Mouse (Mus musculus) adrenal gland, adult 2 months (tissue): ENCODE results near the gene Prcc. TPM values are rescaled to one million over a fixed set of nuclear protein-coding genes. Genes with fewer than 3 reads are reported as not detected.

Source experiments
- DNase-seq: peaks from one replicate; pipeline ENCODE4 v3.0.0; 2021
- long read RNA-seq: library from polyadenylated mRNA; stranded (forward); transcript quantifications from one replicate; pipeline ENCODE4 v2.0.0, GENCODE M21; 2021
- polyA plus RNA-seq: library from polyadenylated mRNA; depleted of rRNA; stranded (reverse); fragments of >200 nt; gene quantifications from 2 replicates; pipeline ENCODE4 v1.2.3, GENCODE M21; 2012; rRNA removed
- total RNA-seq, 2 experiments: library from RNA; stranded (reverse); gene quantifications; 2 replicates each; pipeline ENCODE4 v1.2.3; 2021

Gene Prcc
- total RNA-seq: 10 to 100 TPM; 48.0 to 52.0 TPM
- polyA plus RNA-seq: 28.5 and 32.5 TPM in 2 replicates
- long read RNA-seq, transcript Prcc-201 (7 exons, 2,099 nt): major isoform, 12 of 13 reads
- long read RNA-seq, partial matches to known transcripts: 1 of 13 reads
- long read RNA-seq, other reads (novel, unspliced or antisense): 0 of 13 reads

DNA sequence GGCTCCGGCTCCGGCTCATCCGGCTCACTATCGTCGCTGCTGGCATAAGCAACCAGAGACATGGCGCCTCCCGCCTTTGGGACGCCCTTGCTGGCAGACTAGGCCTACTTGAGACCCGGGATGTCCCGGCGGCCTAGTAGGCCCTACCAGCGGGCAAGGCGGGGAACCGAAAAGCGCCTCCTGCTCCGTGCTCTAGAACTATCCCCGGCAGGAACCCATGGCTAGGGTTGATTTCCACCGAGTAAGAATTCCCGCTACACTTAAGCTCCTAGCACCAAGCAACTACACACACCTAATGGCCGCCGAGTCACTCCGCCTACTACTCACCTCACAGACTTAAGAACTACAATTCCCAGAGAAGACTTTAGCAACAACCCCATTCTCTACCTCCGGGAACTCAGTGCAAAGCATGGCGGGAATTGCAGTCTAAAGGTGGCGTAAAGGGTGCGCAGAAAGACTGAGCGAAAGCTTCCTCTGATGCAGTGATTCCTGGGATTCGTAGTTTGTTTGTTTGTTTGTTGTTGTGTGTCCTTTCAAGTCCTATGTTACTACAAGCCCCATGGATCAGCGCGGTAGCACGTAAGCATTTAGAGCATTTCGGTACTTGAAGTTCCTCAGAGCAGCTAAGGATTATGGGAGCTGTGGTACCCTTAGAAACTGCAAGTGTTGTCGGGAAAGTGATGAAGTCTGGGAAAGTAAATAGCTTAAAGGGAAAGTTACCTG, at the start of gene Prcc:
Gene Prcc (minus strand): TSS at position 328 of the 723 bp plus-strand sequence.
- peak; percentile 95 for DNase-seq

DNA sequence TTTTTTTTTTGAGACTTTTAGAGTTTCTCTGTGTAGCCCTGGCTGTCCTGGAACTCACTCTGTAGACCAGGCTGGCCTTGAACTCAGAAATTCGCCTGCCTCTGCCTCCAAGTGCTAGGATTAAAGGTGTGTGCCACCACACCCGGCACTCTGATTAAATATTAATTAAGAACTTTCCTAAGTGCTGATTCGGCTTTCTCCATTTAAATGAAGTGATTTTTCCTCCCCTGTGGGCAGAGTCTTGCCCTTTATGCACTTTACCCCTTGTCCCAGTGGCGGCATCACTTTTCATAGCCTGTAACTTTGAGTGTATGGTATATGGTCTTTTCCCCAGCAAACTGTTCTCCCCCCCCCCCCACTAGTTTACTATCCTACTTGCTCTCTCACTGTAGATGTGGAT, 49.8 kb upstream of the Prcc start:
- DNase-seq: no peak

DNA sequence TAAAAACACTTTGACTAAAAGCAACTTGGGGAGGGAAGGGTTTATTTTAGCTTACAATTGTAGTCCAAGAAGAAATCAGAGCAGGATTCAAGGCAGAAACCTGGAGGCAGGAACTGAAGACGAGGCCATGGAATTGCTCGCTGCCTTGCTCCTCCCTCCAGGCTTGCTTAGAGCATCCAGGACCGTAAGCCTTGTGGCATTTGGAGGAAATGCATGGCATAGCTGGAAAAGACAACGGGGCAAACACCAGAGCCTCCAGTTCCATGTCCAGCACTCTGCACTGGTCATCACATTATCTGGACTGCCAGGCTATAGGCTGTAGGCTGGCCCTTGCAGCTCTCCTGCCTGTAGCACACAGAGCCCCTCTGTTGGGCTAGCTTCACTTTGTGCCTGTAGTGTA, 49.1 kb upstream of the Prcc start:
- DNase-seq: no peak

DNA sequence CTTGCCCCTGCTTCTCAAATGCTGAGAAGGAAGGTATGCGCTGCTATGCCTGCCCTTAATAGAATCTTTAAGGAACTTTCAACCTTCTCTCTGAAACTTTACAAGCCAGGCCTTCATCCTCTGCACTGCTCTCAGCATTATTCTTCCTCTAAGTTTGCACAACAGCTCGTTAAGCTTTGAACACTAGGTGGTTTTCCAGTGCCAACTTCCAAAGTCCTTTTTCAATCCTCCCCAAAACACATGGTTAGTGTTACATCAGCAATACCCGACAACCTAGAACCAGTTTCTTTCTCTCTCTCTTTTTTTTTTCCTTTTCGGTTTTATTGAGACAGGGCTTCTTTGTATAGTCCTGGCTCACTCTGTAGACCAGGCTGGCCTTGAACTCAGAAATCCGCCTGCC, 48.6 kb upstream of the Prcc start:
- no peak for DNase-seq

DNA sequence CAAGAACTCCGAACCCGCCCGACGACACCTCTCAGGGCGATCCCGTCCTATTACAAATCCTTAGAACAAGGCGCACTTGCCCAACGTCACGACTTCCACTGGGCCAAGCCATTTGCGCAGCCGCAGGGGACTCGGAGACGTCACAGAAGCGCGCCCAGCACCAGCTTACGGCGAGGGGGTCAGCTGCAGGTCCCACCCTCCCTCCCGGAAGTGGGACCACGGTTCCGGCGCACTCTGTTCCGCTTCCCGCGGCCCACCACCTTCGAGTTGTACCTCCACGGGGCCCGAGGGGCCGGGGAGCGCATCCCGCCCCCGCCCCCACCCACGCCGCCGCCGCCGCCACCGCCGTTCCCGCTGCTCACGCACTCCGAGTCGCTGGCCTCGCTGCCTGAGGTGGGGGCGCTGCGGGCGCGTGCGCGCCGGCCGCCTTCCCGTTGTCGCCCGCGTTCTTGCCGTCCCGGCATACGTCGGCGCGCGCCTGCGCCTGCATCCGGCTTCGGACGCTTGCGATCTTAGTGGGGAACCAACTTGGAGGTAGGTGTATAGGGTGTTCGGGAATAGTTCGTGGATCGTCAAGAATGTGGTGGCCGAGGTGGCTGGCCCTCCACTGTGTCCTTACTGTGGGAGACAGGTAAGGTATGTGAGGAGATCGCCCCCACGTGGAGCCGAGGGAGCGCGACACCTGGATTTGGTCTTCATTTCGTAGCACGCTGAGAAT, 44.8 kb upstream of the Prcc start, which contains the start of the genes Isg20l2 and Rrnad1:
Gene Isg20l2 (plus strand): TSS at position 237 of the 718 bp plus-strand sequence.
Gene Rrnad1 (minus strand): TSS at position 640 of the 718 bp plus-strand sequence.
- peak; percentile 98 for DNase-seq

DNA sequence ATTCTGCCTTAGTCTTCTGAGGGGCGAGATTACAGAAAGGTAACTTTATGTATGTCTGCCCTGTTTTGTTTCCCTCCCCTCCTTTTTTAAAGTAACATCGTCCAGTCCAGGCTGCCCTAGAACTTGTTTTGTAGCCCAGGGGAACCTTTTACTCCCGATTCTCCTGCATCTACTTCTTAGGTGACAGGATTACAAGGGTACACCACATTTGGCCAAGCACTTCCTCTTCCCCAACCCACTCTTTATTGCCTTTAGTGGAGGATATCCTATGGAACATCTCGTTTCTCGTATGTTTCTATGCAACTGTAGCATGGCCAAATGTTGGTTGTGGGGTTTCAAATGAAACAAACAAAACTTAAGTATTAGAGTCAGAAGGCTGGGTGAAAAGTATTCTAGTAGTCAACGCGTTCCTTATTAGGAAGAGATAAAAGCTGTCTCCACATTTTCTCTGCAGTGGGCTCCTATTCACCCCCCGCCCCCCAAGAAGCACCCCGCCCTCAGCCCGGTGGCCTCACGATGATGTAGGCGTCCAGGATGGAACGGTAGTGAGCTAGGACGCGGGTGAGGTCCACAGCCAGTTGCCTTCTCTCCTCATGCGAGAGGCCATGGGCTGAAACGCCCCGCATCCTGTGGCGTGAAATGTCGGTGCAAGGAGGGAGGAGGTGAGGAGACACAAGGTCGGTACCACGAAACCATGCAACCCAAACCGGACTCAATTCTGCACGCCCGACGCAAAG, 44.1 kb upstream of the Prcc start:
- DNase-seq: no peak

DNA sequence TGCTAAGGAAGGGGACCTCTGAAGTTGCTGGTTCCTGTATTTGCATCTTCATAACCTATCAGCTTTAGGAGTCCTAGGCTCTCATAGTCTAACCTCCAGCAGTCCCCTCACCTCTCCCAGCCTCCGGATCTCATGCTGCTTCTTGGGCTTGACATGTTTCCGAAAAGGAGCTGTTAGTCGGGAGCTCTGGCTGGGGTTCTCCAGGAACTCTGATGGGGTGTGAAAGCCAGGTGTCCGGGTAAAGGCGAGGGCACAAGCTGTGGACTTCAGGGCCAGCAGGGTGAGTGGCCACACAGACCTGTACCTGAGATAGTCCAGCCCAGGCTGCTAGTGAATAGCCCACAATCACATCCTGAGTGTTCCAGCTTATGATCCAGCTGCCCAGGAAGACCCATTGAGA, 42.0 kb upstream of the Prcc start:
- DNase-seq: no peak

DNA sequence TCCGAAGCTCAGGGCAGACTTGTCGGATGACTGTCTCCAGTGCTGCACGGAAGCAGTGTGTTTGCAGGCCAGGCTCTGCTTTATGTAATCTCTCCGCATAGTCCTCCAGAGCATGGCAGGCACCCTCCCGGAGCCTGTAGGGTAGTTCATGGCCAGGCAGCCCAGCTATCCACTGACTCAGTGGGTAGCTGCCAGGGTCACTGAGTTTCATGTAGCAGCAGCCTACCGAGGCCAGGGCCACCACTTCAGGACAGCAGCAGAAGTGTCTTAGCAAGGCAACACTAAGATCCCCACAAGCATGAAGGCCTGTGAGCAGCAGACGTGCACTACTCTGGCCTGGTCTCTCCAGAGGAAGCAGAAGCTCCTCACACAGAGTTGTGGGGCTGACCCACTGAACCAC, 39.6 kb upstream of the Prcc start:
- DNase-seq: peak; percentile 72

DNA sequence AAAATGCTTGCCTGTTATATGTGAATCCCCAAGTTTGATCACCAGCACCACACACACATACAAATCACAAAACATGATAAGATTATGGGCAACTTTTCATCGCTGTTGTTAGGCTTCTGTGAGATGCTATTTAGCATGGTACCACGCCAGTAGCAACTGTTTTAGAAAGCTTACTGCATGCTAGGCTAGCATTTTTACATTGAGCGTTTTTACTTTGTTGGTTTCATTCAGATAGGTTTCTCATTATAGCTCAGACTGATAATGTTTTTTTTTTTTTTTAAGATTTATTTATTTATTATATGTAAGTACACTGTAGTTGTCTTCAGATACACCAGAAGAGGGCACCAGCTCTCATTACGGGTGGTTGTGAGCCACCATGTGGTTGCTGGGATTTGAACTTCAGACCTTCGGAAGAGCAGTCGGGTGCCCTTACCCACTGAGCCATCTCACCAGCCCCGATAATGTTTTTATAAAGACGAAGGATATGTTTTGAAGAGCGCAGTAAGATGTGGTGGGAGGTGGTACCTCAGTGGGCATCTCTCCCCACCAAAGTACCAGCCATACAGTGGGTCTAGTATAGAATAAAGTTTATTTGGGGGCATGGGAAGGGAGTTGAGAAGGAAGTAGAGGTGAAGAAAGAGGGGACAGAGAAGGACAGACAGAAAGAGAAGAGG, 35.0 kb upstream of the Prcc start:
- DNase-seq: no peak

DNA sequence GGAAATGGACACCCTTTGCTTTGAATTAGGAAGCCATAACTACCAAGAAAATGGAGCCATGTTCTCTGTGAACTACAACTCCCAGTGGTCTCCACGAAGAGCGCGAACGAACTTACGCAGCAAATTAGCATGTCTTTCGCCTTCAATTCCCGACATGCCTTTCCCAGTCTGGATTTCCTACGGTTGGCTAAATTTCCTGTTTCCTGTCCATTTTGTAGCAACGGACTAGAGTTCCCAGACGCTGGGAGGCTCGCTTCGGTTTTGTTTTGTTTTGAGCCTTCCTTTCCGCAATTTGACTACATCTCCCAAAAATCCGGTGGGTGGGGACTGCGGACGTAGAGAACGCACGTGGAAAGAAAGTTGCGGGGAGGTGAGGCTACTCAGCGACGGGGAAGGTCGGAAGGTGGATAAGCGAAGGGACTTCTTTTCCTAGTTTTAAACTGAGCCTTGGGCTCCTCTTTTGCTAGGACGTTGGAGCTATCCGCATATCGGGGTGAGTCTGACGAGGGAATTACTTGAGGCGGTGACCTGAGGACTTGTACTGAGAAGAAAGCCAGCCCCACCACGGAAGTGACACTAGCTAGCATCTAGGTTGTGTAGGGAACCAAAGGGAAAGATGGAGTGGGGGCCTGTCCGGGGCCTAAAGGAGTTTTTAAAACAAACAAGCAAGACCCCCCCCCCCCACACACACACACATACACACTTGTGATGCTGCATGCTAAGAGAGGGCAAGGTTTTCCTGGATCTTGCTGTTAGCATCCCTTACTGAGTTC, 34.1 kb upstream of the Prcc start, which contains the start of gene Mrpl24:
Gene Mrpl24 (plus strand): TSS at position 171 of the 773 bp plus-strand sequence.
- peak; percentile 84 for DNase-seq

DNA sequence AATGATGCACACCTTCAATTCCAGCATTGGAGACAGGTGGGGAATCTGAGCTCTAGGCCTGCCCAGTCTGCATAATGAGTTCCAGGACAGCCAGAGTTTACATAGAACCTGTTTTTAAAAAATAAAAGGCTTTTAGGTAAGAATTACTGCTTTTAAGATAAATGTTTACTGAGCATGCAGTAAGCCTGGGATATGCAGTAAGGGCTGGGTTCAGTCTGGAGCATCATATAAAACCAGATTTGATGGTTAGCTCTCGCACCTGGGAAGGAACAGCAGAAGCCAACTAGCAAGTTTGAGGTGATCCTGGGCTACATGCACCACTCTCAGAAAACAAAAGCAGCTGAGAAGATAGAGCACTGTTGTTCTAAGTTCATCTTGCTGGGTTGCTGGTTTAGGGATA, 33.1 kb upstream of the Prcc start:
- DNase-seq: no peak

DNA sequence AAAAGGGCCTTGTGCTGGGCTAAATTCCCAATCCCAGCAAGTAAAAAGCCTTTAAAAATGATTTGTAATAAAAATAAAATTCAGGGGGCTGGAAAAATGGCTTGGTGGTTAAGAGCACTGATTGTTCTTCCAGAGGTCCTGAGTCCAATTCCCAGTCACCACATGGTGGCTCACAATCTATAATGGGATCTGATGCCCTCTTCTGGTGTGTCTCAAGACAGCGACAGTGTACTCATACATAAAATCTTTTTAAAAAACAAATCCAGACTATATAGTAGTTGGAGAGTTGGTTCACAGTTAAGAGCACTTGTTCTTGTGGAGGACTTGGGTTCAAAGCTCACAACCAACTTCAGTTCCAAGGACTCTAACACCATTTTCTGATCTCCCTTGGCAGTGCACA, 31.6 kb upstream of the Prcc start:
- no peak for DNase-seq

DNA sequence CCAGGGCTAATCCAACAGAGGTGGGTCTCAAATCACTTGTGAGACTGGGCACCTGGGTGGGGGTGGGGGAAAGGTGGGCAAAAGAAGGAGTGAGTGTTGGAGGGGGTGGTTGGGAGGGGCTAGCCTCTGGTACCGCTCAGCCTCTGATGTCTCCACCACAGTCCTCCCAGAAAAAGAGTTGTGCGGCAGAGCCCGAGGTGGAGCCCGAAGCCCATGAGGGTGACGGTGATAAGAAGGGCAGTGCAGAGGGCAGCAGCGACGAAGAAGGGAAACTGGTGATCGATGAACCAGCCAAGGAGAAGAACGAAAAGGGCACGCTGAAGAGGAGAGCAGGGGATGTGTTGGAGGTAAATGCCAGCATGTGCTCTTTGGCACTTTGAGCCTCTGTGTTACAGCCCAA, 28.5 kb upstream of the Prcc start:
- no peak for DNase-seq

DNA sequence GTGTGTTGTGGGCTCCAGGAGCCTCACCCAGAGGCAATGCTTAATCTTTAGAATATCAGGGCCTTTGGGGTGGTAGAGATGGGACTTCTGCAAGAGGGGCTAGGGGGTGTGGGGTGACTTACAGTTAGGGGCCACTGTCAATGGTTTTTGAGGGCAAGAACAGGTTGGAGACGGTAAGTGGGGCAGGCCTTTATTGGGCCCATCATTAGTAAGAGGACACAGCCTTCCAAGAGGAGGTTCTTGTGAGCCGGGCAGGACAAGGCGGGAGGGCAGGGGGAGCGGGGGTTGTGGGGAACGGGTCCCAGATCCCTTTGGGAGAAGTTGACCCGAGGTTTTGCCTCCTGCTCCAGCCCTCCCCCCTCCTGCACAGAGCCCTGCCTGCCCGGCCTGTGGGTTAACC, 28.1 kb upstream of the Prcc start:
- no peak for DNase-seq

DNA sequence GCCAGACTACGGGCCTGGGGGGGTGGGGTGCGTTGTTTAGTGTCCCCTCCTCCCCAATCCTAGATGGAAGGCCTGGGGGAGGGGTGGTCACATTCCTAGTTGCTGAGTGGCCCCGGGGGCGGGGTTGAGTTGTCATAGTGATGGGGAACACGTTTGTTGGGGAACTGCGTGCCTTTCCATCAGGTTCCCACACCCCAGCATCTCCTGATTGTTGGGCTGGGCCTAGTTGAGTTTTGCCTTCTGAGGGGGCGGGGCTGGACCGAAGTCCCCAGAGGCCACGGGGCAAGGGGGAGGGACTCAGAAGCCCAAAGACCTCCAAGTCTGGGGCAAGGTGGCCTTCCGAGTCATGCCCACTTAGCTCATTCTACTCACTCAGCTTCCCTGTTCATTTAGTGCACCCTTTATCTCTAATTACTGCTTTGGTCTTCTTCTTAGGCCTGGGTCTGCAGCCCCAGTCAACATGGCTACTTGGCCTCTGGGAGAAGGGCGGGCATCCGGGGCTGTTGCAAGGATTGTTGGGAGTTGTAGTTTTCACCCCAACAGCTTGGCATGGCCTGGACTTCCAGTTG, 25.2 kb upstream of the Prcc start:
- peak; percentile 85 for DNase-seq

DNA sequence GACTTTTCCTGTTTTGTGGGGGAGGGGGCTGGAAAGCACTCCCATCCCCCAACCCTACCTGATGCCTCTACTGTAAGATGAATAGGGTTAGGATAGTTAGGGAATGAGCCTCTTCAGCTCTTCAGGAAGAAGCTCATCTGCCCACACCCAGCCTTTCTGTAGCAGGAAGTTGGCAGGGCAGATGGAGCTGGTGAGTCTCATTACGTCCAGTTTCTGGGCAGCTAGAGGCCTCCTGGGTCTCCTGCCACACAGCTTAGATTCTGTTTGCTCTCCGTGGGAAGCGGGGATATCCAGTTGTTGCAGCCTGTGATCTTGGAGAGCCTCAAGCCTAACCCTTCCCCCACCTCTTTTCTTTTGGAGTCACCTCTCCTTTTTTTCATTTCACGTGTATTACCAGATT, 24.5 kb upstream of the Prcc start:
- no peak for DNase-seq

DNA sequence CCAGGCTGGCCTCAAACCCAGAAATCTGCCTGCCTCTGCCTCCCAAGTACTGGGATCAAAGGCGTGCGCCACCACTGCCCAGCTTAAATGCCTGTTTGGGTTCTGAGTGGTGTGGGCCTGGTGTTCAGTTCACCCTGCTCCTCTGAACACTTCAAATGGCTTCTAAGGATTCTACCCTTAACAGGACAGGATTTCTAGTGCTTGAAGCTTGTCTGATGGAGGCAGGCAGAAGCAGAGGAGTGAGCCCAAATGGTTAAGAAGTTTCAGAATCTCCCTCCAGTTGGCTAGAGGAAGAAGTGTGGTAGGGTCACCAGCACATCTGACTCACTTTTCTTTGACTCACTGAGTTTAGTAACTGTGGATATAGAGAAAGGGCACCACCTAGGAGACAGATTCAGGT, 24.0 kb upstream of the Prcc start:
- DNase-seq: peak; percentile 29

DNA sequence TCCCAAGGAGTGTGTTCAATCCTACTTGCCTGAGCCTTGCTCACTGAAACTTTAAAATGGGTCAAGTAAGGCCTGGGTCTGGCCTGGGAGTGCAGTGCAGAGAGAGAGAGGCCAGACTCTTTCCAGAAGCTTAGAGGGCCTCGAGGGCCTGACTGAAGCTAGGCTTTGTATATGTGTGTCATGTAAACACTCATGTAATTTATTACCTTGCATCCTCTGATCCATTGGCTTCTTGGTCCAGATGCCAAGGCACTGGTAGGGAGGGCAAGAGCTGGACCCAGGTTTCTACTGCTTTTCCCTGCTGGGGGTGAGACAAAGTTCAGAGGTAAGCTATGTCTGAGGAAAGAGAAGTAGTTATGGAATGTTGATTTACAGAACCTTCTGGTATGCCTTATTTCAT, 22.5 kb upstream of the Prcc start:
- DNase-seq: peak; percentile 51

DNA sequence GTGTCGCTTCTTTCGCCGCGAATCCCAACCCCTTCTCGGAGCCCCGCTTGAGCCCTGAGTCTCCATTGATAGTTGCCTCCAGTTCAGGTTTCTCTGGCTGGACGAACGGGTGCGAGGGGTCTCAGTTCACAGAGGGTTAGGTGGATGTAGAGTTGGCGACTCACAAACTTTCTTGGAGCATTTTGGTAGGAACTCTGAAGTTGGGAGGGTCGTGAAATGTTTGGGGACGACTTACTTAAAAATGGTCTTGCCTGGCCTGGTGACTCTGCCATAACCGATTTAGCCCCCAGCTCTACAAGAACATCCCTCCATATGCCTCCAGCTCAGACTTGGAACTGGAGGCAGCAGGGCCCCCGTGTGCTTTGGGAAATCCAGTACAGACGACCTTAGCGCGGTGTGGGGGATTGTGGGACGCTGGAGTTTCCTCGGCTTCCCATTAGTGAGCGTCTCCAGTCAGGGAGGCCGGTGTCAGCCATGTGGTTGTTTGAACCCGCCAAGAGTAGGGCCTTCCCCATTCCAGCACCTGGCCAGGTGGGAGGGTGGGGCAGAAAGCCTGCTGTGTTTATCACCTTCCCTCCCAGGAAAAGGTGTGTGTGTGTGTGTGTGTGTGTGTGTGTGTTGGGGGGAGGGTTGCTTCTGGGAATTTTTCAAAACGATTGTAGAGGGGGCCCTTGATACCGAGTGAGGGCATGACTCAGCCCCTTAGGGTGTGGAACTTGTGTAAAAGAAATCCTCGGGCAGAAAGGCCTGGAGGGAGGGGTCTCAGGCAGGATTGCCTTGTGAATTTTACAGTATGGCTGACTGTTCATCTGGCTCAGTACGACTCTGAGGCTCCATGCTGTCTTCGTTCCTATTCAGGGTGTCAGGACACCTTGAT, 21.8 kb upstream of the Prcc start:
- peak; percentile 63 for DNase-seq

DNA sequence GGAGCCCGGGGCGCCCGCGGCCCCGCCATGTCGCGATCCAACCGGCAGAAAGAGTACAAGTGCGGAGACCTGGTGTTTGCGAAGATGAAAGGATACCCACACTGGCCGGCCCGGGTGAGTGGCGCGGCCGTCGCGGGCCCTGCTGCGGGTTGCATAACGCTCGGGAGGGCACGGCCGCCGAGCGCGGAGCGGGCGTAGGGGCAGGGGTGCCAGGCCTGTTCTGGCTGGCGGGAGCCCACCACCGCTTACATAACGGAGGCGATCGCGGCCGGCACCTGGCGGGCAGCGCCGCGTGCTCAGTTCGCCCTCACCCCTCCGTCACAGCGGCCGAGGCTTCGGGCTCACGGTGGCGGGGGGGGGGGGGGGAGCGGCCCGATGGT, 21.2 kb upstream of the Prcc start:
- peak; percentile 81 for DNase-seq
